Mouse (Mus musculus) T-helper 1 cell (primary cell): Measurements from ENCODE around the gene Cdca3.
"Not testable (repeated sequence)": the region's sequence is repeated elsewhere in the genome, so short reads cannot be mapped to it uniquely, and the experiment has no call there.

ENCODE experiments used
- in situ Hi-C: fragments of 300-600 bp; cut with MboI, MseI; formaldehyde crosslinking; loops from one replicate; pipeline ENCODE4 v1.15.1; 2025; ENCODE audit warnings: high pct_unique_total_duplicates

The Cdca3 gene

DNA sequence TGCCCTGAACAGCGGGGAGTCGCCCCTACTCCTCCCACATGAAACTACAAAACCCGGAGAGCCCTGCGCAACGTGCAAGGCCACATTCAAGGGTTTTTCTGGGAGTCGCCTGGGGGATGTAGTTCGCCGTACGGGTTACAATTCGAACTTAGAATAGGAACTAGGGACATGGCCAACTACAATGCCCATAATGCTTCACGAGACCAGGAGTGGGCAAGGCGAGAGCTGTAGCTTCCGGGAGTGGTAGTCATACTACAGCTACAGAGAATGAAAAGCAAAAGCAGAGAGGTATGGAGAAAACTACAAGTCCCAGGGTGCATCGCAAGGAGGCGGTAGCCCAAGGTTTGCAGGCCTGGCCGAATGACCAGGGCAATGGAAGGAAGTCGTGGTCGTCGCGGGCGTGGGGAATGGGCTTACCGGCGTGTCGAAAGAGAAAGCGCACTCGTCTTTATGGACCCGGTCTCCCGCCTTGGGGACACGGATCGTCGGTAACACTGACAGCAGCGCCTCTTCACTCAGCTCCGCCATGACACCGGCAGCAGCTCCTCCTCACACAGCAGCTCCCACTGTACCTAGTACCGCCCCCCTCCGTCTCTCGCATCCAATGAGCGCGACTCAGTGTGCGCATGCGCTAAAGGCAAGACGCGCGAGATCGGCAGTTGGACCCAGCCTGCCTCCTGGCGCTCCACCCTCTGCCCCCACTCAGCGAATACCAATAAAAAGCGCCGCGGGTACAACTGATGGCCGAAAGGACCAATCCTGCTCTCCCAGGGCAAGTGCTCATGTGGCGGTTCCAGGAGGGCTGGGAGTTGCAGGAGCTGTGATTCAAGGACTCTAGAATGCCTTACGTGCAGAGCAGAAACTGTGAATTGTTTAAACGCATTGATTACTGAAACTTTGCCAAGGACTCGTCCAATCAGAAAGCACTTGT, at the start of gene Cdca3, which contains the start of gene Usp5:
TSS of gene Cdca3 (plus strand) at position 680 of the 931 bp plus-strand sequence.
TSS of gene Usp5 (minus strand) at position 617 of the 931 bp plus-strand sequence.
- in situ Hi-C loops, result no loop called here

DNA sequence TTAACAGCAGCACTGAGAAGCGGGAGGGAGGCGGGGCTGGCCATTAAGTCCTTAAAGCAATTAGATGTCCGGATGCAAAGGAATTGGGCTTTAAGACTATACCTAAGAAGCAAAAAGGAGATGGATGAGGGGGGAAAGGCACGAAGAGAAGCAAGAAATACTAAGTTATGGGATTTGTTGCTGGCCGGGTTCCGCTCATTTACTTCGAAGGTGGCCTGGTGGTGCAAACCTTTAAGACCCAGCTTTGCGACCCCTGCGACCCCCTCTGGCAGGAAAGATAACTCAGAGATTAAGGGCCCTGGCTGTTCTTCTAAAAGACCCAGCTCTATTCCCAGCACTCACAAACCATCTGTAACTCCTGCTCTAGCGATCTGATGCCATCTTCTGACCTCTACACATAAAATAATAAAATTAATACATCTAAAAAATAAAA, 49.3 kb upstream of the Cdca3 start:
- in situ Hi-C loops, result no loop called here

DNA sequence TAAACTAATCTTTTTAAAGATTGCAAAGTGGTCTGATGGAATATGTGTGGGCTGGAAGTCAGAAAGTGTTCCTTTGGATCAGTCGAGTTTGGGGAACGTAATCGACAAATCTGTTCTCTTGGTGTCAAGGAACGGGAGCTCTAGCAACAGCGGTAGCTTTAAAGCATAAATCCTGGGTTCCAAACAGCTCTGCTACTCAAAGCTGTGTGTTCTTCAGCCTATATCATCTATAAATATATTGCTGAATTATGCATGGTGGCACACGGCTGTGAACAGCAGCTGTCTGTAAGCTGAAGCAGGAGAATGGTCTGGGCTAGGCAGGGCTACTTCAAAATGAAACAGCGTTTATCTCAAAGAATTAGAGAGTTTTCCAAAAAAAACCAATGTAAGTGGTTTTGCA, 48.4 kb upstream of the Cdca3 start:
- in situ Hi-C loops, result no loop called here

DNA sequence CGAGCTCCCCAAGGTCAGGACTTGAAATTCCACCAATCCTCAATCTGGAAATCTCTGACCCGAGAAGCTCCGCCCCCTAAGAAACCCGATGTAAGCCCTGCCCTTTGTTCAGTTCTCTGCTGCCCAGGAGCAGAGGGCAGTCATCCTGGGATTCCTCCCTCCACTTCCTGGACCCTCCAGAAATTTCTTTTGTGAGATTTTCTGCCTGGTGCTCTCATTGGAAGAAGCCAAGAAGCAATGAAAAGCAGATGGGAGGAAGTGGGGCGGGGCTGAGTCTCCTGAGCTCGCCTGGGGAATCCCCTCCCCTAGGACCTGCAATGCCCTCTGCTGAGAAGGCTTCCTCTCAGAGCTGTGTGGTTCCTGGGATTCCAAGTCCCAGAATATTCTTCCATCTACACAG, 46.9 kb upstream of the Cdca3 start:
- in situ Hi-C loops, result no loop called here

DNA sequence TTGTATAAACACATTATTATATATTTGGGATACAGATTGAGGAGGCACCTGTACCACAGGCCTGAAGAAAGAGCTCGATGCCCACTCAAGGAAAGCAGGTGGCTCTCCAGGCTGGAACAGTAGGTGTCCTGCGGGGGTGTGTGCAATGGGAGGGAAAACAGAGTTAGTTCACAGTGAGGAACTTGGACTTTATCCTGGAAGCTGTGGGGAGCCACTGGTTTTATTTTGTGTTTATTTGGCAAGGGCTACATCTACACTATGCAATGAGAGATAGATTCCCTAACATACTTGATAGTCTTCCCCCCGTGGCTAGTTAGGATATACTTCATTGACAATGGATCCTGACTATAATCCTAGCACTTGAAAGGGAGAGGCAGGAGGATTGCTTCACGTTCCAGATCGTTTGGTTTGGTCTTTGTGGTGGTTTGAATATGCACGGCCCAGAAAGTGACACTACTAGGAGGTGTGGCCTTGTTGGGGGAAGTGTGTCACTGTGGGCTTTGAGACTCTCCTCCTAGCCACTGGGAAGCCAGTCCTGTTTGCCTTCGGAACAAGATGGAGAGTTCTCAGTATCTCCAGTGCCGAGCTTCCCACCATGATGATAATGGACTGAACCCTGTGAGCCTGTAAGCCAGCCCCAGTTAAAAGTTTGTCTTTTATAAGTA, 42.5 kb upstream of the Cdca3 start:
- in situ Hi-C loops, result no loop called here

DNA sequence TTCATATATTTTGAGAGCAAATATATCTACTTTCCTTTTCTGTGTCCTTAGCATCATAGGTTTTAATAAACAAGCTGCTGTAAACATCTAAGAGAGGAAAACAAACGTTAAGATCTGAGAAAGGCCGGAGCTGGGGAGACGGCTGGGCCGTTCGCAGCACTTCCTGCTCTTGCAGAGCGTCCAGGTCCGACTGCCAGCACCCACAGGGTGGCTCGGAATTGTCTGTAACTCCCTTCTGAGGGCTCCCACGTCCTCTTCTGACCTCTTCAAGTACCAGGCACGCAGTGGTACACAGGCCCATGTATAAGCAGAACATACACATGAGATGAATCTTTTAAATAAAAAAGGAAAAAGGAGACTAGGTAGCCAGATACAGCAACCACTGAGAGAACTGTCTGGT, 41.6 kb upstream of the Cdca3 start:
- in situ Hi-C loops, result no loop called here

DNA sequence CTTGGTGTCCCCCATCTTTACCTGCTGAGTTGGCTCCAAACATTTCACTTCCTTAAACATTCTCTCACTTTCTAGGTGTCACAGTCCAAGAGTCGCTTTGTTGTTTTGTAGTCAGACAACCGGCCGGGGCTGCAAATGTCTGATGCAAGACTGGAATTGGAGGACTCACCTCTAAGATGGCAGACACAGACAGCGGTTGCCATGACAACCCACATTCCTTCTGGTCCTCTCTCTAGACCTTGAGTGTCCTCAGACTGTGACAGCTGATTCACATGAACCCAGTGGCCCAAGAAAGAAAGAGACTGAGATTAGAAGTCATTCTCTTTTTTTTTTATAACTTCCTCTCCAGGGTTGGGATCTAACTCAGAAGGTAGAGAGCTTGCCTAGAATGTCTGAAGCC, 39.8 kb upstream of the Cdca3 start:
- in situ Hi-C loops, result no loop called here

DNA sequence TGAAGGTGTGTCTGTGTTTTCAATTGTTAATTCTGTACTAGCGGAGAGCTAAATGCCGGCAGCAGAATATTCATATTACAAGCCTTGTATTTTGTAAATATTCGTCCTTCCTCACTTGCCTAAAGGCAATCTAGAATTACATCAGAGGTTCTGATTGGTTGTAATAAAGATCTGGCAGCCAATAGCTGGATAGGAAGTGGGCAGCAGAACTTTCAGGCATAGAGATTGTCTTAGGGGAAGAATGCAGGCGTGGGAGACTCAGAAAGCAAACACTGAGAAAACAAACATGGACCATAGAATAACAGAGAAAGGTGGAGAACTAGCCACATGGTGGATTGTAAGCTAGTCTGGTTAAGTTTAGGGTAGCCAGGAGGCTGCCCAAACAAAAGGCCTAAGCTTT, 39.2 kb upstream of the Cdca3 start:
- in situ Hi-C loops, result no loop called here

DNA sequence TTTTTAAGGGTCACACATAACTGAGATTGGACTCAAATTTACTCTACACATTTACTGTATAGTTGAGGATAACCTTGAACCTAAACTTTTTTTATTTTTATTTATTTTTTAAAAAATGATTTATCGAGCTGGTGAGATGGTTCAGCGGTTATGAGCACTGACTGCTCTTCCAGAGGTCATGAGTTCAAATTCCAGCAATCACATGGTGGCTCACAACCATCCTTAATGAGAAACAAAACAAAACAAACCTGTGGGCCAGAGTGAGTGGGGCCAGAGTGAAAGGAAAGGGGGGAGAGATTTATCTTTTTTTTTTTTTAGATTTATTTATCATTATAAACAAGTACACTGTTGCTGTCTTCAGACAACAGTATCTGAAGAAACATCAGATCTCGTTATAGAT, 37.4 kb upstream of the Cdca3 start:
- in situ Hi-C loops, result no loop called here

DNA sequence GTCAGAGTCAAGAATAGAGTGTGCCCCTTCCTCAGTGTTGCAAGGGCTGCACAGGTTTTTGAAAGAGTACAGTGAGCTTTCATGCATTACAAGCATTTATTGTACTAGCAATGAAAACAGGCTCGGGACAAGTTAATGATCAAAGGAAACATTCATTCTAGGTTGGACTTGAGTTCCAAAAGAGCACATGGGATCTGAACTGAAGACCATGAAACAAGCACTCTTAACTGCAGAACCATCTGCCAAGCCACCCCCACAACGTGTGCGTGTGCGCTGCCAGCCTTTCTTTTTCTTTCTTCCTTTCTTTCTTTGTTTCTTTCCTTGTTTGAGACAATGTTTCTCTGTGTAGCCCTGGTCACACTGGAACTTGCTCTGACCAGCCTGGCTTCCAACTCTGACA, 33.6 kb upstream of the Cdca3 start:
- in situ Hi-C loops, result no loop called here

DNA sequence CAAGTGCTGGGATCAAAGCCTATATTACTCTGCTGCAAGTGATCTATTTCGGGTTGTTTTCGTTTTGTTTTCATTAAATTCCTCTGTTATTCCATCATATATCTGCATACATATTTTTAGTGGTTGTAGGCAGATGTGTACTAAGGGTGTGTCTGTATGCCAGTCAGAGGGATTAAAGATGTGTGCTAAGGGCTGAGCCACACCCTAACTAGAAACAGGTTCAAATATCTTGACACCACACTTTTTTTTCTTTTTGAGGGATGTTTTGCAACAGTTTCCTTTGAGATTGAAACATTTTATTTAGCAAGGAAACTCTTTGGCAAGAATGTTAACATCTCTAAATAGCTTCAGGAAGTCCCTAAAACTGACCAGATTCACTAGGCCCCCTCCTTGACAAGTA, 33.1 kb upstream of the Cdca3 start:
- in situ Hi-C loops, result no loop called here

DNA sequence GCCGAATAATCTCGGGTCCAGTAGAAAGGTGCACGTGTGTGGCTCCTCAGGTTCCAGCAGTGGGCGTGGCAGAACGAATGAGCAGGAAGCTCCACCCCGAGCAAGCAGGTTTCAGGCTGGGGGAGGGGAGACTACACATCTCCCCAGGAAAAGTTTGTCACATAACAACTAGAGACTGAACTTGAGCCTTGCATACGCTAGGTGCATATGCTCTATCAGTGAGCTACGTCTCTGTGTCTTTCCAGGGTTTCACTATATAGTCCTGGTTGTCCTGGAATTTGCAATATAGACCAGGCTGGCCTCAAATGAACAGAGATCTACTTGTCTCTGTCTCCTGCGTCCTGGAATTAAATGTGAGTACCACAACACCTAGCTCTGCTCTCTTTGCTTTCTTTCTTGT, 26.9 kb upstream of the Cdca3 start:
- in situ Hi-C loops, result not testable (repeated sequence)

DNA sequence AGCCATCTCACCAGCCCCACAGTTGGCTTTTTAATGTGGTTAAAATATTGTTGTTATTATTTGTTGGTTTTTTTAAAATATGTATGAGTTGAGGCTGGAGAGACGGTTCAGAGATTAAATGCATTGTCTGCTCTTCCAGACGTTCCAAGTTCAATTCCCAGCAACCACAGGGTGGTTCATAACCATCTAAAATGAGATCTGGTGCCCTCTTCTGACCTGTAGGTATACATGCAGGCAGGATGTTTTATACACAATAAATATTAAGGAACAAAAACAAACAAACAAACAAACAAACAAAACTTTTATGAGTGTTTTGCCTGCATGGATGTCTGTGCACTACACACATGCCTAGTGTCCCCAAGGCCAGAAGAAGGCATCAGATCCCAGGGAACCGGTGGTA, 26.3 kb upstream of the Cdca3 start:
- in situ Hi-C loops, result no loop called here

DNA sequence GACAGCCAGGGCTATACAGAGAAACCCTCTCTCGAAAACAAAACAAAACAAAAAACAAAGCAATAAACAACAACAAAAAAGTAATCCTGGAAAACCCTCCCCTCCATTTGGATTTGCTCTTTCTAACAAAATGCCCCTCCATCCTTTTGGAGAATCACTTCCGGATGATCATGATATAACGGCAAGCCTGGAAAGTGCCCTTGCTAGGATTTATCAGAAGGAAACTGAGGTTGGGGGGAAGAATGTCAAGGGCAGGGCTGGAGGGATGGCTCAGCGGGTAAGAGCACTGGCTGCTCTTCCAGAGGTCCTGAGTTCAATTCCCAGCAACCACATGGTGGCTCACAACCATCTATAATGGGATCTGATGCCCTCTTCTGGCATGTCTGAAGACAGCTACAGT, 25.7 kb upstream of the Cdca3 start:
- in situ Hi-C loops, result not testable (repeated sequence)

DNA sequence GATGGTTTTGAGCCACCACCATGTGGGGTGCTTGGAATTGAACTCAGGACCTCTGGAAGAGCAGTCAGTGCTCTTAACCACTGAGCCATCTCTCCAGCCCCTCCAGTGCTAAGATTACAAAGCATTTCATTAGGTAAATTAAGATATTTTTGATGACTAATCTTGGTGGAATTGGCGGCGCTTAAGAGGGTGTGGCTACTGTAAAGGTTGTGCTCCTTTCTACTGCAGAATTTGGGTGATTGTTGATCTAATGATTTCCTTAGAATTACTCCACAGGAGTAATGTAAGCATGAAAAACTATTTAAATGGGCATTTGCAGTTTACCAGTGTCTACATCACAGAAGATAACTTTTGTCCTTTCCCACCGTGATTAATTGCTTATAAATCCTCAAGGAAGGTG, 25.0 kb upstream of the Cdca3 start:
- in situ Hi-C loops, result no loop called here

DNA sequence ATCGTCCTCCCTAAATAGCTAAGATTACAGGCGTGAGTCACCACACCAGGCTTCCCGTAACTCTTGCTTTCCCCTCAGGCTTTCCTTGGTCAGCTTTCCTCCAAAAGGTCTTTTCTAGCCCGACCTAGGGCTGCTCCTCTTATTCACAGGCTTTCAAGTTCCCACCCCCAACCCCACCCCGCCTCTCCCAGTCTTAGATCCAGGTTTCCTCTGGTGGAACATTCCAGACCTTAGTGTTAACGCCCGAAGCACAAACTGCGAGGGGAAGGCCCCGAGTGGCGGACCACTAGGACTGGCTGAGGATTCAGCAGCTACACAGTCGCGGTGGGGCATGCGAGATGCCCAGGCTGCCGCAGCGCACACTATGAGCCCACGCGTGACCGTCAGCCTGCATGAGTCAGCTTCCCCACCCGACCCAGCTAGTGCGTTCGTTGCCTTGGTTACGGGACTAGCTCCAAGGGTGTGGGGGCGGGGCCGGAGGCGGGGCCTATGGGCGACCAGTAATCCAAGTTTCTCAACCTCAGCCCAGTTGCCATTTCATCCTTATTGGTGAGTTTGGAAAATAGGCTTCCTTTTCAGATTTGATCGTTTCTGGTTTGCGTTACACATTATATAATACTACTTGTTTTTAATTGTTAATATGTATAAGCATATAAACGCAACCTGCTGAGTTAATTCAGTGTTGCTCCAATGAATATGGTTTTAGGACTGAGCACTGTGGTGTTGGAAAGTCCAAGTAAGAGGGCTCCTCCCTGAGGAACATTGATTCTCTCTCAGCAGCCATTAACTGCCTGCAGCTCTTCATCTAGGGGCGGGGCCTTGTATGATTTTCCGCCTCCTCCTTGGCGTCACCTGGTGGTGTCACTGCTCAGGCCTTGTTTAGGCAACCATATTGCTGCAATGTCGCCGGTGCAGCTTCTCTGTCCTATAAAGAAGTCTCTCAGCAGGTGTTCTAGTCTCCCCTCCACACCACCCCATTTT, 23.7 kb upstream of the Cdca3 start:
- in situ Hi-C loops, result no loop called here

DNA sequence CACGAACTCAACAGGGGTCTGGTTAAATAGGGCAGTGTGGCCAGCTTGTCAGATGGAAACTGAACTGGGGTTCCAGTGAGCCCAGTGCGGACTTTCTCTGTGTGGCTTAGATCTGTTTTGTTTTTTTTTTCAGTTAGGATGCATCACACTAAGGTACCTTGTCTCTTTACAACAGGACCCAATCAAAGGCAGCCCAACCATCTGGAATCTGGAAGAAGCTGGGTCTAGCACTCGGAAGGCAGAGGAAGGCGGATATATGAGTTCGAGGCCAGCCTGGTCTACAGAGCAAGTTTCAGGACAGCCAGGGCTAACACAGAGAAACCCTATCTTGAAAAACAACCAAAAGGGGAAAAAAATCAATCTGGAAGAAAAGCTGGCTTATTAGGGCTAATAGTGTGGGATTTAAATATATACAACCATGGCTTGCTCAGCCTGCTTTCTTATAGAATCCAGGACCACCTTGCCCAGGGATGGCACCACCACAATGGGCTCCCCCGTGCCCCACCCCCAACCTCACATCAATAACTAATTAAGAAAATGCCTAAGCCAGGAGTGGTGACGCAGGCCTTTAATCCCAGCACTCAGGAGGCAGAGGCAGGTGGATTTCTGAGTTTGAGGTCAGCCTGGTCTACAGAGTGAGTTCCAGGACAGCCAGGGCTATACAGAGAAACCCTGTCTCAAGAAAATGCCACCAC, 22.8 kb upstream of the Cdca3 start:
- in situ Hi-C loops, result no loop called here

DNA sequence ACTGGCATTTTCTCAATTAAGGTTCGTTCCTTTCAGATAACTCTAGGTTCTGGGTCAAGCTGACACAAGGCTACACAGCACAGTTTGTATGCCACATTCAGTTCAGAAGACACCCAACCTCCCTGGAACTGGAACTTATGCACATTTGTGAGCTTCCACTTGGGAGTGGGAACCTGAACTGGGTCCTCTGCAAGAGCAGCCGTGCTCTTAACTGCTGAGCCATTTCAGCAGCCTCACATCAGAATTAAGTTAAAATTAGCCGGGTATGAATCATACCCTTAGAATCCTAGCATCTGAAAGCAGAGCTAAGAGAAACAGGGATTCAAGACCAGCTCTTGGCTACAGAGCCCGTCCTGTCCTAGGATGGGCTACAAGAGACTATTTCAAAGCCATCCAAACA, 22.0 kb upstream of the Cdca3 start:
- in situ Hi-C loops, result no loop called here

DNA sequence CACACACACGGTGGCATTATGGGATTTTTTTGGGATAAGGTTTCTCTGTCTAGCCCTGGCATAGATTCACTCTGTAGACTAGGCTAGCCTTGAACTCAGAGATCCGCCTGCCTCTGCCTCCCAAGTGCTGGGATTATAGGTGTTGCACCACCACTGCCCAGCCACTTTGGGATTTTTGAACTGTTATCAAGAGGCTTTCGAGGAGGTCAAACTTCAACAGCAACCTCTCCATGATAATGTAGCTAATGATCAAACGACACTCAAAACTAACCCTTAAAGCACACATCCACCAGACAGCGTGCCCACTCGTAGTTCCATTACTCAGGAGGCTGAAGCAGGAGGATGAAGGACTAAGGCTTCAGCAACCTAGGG, 21.4 kb upstream of the Cdca3 start:
- in situ Hi-C loops, result no loop called here

DNA sequence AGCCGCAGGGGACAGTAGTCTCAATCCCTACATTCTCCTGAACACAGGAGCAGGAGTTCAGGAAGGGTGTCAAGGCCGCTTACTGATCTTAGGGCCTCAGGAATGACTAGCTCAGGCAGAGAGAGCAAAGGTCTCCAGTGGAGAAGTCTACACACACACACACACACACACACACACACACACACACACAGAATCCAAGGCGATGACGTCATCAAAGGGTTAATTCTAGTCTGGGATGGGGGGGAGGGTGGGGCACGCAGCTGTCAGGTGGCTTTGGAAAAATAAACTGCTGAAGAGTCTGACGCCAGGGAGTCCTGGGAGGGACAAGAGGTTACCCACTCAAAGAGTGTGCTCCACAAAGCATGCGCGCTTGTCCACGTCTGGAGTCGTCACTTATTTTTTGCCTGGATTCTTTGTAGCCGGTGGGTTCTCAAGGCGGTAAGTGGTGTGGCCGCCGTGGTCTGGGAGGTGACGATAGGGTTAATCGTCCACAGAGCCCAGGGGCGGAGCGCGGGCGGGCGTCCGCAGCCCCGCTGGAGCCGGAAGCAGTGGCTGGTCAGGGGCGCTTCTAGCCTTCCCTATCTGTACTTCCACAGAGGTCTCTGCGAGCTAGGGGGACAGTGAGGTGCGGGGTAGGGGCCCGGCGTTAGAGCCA, 20.9 kb upstream of the Cdca3 start, which contains the start of gene Spsb2:
TSS of gene Spsb2 (plus strand) at position 304 of the 655 bp plus-strand sequence.
- in situ Hi-C loops, result no loop called here
